Mouse (Mus musculus) layer of hippocampus, adult 2 months (tissue): ENCODE results near the gene Lrrc27. TPM values are rescaled to one million over a fixed set of nuclear protein-coding genes. Genes with fewer than 3 reads are reported as not detected.

Experiments
- DNase-seq, 2 experiments: peaks; one replicate each; pipeline ENCODE4 v3.0.0; 2022; ENCODE audit warnings: low spot score in 2 of 2
- H3K27ac ChIP-seq: fragments of 200-600 bp; 2 replicates; pipeline ENCODE4 v1.8.1; 2022
- H3K4me3 ChIP-seq: fragments of 200-600 bp; 2 replicates; pipeline ENCODE4 v1.8.1; 2022; ENCODE audit warnings: mild to moderate bottlenecking
- CTCF ChIP-seq: fragments of 200-600 bp; conservative IDR thresholded peaks from 2 replicates; pipeline ENCODE4 v1.8.1; 2022; ENCODE audit warnings: antibody characterized with exemption, mild to moderate bottlenecking, moderate library complexity
- total RNA-seq, 2 experiments: library from RNA; stranded (reverse); gene quantifications; 2 replicates each; pipeline ENCODE4 v1.2.3; 2021

Gene Lrrc27
- total RNA-seq, 2 experiments from 2014 or later: 6.8 to 6.9 TPM

- DNase-seq: no peak
- no peak overlapping the region for H3K27ac ChIP-seq
- TF ChIP-seq CTCF: peak; percentile 66
- no peak overlapping the region for H3K4me3 ChIP-seq
Observed at GRCm38 (mm10) chr7:139191619-139192018, 21.2 kb upstream of the Lrrc27 start.

- DNase-seq: no peak
- Histone ChIP-seq H3K27ac (no peak overlapping the region), H3K4me3 (no peak overlapping the region)
- no peak for TF ChIP-seq CTCF
Observed at GRCm38 (mm10) chr7:139197022-139197421, 15.8 kb upstream of the Lrrc27 start.

GRCm38 (mm10) chr7:139200108-139200507 is 12.7 kb upstream of the Lrrc27 start:
- DNase-seq: peak; percentile 69 to 81
- Histone ChIP-seq H3K27ac (no peak overlapping the region), H3K4me3 (no peak overlapping the region)
- TF ChIP-seq CTCF: peak; percentile 91

GRCm38 (mm10) chr7:139201209-139201608 is 11.6 kb upstream of the Lrrc27 start:
- H3K4me3 ChIP-seq: no peak overlapping the region
- H3K27ac ChIP-seq: no peak overlapping the region
- TF ChIP-seq CTCF: no peak
- DNase-seq: no peak

- H3K4me3 ChIP-seq: no peak overlapping the region
- no peak overlapping the region for H3K27ac ChIP-seq
- TF ChIP-seq CTCF: peak; percentile 92
- no peak for DNase-seq
Observed at GRCm38 (mm10) chr7:139208023-139208772, 4.6 kb upstream of the Lrrc27 start.

GRCm38 (mm10) chr7:139208773-139209095 is 4.1 kb upstream of the Lrrc27 start:
- no peak for TF ChIP-seq CTCF
- no peak for DNase-seq
- Histone ChIP-seq H3K4me3 (no peak overlapping the region), H3K27ac (no peak overlapping the region)

- Histone ChIP-seq H3K27ac (no peak overlapping the region), H3K4me3 (no peak overlapping the region)
- TF ChIP-seq CTCF: no peak
- DNase-seq: no peak
Observed at GRCm38 (mm10) chr7:139211761-139212160, 1.0 kb upstream of the Lrrc27 start.

GRCm38 (mm10) chr7:139213751-139214150 is 963 bp downstream of the Lrrc27 start:
- peak overlapping the region; percentile 77 for H3K4me3 ChIP-seq
- DNase-seq: no peak
- H3K27ac ChIP-seq: peak overlapping the region; percentile 96
- no peak for TF ChIP-seq CTCF

- DNase-seq: no peak
- no peak overlapping the region for H3K27ac ChIP-seq
- no peak for TF ChIP-seq CTCF
- no peak overlapping the region for H3K4me3 ChIP-seq
Observed at GRCm38 (mm10) chr7:139214160-139214559, 1.4 kb downstream of the Lrrc27 start.

- no peak for DNase-seq
- no peak overlapping the region for H3K27ac ChIP-seq
- no peak overlapping the region for H3K4me3 ChIP-seq
- TF ChIP-seq CTCF: no peak
Observed at GRCm38 (mm10) chr7:139214596-139215340, 2.0 kb downstream of the Lrrc27 start.

GRCm38 (mm10) chr7:139215516-139215915 is 2.7 kb downstream of the Lrrc27 start:
- DNase-seq: no peak
- Histone ChIP-seq H3K4me3 (no peak overlapping the region), H3K27ac (no peak overlapping the region)
- TF ChIP-seq CTCF: no peak

- no peak for DNase-seq
- H3K27ac ChIP-seq: no peak overlapping the region
- TF ChIP-seq CTCF: no peak
Observed at GRCm38 (mm10) chr7:139215946-139216345, 3.2 kb downstream of the Lrrc27 start.

GRCm38 (mm10) chr7:139216464-139216863 is 3.7 kb downstream of the Lrrc27 start:
- H3K27ac ChIP-seq: no peak overlapping the region
- TF ChIP-seq CTCF: no peak
- H3K4me3 ChIP-seq: no peak overlapping the region
- no peak for DNase-seq

More at GRCm38 (mm10) chr7:139215946-139216345, 3.2 kb downstream of the Lrrc27 start:
- no peak overlapping the region for H3K4me3 ChIP-seq

GRCm38 (mm10) chr7:139217046-139217445 is 4.3 kb downstream of the Lrrc27 start:
- TF ChIP-seq CTCF: peak; percentile 29
- H3K4me3 ChIP-seq: no peak overlapping the region
- DNase-seq: no peak
- H3K27ac ChIP-seq: no peak overlapping the region
